Mouse (Mus musculus): ENCODE measurements around the gene Fhad1.
"Not testable (repeated sequence)": the region's sequence is repeated elsewhere in the genome, so short reads cannot be mapped to it uniquely, and the experiment has no call there.

The Fhad1 gene

GRCm38 (mm10) chr4:142039662-142040353 lies 24.9 kb upstream of the Fhad1 start:
- DNase-seq: no peak

- DNase-seq: no peak
These were observed 23.0 kb upstream of the Fhad1 start for GRCm38 (mm10) chr4:142037897-142038296.

- no peak for DNase-seq
These were observed 13.7 kb upstream of the Fhad1 start for GRCm38 (mm10) chr4:142028533-142028932.

DNA sequence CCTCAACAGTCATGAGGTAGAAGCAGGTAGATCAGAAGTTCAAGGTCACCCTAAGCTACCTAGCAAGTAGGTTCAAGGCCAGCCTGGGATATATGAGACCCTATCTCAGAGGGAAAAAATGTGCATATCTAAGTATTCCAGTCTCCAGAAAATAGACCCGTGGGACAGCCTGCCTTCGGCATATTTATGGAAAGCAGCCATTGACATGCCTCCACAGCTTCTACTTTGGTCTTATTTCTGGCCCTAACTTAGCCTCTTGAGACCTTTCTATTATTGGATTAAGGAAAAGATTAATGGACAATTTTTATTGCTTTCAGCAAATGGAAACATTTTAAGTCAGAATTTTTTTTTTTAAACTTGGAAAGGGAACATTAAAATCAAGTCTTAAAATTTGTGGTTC lies 12.1 kb upstream of the Fhad1 start:
- DNase-seq: no peak

- no peak for DNase-seq
These were observed 9.7 kb upstream of the Fhad1 start for GRCm38 (mm10) chr4:142024536-142024935.

GRCm38 (mm10) chr4:142023166-142023565 lies 8.3 kb upstream of the Fhad1 start:
- DNase-seq: no peak

DNA sequence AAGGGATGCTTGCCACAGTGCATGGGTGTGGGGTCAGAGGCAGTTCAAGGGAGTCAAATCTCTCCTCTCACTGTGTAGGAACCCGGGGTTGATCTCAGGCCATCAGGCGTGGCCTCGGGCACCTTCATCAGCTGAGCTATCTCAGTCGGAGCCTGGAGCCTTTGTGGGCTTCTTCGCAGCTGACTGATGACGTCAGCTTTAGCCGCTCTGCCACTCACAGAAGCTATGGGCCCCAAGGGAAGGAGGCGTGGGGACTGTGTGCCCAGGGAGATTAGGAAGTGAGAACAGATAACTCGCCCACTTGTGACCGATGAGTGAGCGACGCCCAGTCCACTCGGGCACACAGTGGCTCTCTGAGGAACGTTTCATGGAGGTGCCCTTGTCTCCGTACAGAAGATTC lies 2.8 kb upstream of the Fhad1 start:
- DNase-seq: no peak

GRCm38 (mm10) chr4:142011236-142011635 lies 3.6 kb downstream of the Fhad1 start:
- no peak for DNase-seq

DNA sequence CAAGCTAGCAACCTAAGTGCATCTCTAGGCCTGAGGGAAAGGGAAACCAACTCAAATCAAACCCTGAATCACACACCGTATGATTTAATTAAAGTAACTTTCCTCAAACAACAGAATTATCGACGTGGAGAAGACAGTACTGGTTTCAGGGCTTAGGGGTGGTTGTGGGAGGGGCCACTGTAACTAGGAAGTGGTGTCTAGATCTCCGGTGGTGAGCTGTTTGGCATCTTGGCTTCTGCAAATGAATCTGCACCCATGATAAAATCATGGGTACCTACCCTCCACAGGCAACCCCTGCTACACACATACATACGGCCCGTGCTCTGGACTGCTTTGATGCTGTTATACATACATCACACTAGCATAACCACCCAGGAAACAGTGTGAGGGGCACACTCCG lies 4.4 kb downstream of the Fhad1 start:
- no peak for DNase-seq

- no peak for DNase-seq
These were observed 6.7 kb downstream of the Fhad1 start for GRCm38 (mm10) chr4:142008206-142008605.

GRCm38 (mm10) chr4:142000581-142000980 lies 14.3 kb downstream of the Fhad1 start:
- no peak for DNase-seq

- DNase-seq: no peak
These were observed 15.3 kb downstream of the Fhad1 start for GRCm38 (mm10) chr4:141999494-142000074.

DNA sequence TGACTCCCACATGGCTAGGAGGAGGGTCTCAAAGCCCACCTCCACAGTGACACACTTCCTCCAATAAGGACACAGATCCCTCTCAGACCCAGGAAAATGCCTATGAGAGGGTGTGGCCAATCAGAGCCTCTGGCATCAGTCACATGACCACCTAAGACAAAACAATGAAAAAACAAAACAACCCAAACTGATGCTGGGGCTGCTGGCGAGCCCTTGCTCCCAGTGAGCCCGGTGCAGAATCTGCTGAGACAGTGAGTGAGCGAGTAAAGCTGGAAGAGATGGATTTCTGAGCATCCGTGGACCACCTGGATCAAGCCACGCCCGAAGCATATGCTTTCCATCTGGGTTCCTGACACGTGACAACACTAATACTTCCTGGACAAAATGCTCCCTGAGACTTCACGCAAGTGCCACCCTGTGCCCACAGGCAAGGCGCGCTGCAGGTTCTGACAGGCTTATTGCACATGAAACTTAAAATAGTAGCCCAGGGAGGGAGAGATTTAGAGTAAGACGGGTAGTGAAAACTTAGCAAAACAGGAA lies 16.5 kb downstream of the Fhad1 start:
- DNase-seq: no peak

DNA sequence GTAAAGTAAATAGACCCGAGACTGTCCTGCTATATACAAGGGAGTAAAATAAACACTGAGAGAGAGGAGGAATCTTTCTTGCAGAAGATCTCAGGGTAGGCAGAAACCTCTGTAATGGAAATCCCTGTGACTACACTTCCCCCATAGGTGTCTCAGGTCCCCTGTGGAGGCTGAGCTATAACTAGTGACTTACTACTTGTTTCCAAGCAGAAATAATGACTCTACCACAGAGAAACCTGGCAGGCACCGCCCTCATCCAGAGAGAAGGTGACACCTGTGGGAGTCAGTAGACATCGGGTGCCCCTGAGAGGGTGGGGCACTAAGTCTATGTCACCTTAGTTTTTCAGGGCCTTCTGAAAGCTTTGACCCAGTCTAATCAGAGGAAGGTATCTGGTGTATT lies 18.0 kb downstream of the Fhad1 start:
- no peak for DNase-seq

GRCm38 (mm10) chr4:141996086-141996485 lies 18.8 kb downstream of the Fhad1 start:
- DNase-seq: no peak

- not testable (repeated sequence) for DNase-seq
These were observed 20.8 kb downstream of the Fhad1 start for GRCm38 (mm10) chr4:141994062-141994471.

DNA sequence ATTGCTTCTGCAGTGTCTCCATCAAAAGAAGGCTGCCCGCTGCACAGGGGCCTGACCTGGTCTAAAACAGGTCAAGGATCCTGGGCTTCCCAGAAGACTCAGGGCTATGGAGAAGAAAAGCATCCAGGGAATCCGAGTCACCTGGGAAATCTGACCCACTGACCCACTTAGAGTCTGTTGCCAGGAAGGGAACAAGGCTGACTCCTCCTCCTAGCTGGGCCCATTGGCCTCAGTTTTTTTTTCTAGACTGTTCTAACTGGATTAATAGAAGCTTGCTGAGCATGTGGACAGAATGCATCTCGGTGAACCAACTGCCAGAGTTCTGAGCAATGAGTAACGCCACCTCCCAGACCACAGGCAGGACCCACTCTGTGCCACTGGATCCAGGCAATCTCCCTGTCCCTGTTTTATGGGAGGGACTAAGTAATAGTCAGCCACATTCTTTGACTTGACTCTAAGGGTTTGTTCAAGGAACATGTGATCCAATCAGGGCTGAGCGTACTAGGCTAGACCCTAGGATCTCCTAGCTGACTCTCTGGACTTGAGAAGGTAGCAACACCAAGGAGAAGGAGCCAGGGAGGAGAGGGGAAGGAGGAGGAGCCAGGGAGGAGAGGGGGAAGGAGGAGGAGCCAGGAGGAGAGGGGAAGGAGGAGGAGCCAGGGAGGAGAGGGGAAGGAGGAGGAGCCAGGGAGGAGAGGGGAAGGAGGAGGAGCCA lies 21.4 kb downstream of the Fhad1 start:
- DNase-seq: no peak

- DNase-seq: no peak
These were observed 22.2 kb downstream of the Fhad1 start for GRCm38 (mm10) chr4:141992530-141993204.

DNA sequence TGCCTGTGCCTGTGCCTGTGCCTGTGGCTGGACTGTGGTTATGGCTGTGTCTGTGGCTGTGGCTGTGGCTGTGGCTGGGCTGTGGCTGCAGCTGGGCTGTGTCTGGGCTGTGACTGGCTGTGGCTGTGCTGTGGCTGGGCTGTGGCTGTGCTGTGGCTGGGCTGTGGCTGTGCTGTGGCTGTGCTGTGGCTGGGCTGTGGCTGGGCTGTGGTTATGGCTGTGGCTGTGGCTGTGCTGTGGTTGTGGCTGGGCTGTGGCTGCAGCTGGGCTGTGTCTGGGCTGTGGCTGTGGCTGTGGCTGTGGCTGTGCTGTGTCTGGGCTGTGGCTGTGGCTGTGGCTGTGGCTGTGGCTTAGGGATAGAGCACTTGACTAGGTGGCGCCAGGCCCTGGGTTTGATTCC lies 26.7 kb downstream of the Fhad1 start:
- DNase-seq: no peak

- DNase-seq: no peak
These were observed 31.2 kb downstream of the Fhad1 start for GRCm38 (mm10) chr4:141983689-141984088.

GRCm38 (mm10) chr4:141981475-141981874 lies 33.4 kb downstream of the Fhad1 start:
- DNase-seq: no peak

DNA sequence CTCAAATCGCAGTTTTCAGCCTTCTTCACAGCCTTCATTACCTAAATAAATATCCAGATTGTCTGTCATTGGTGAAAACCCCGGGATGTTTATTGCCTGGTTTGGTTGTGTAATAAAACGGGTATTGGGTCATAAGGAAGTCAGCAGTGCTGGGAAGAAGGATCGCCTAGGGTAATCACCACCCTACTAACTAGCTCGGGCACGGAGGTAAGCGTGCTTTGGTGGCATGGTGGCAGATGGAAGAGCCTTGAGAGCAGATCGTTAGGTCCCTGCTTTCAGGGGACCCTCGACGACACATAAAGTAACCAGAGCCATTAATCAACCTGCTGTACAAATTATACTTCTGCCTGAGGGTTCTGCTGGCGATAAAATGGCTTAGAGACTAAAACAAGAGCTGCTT lies 36.3 kb downstream of the Fhad1 start:
- DNase-seq: no peak

DNA sequence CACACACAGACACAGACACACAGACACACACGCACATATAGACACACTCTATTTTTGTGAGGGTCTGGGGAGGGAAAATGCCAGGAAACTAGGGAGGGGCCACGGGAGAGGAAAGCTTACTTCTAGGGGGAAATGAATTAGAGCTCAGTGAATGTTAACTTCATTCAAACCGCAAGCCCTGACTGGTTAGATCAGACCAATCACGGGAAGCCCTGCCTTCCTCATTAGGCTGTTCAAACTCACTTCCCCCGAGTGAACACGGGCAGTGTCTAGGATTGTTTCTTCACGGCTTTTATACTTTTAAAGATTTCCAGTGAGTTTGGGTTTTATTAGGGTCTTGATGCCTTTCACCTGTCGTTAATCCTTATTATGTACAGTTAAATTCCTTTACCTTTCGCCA lies 37.5 kb downstream of the Fhad1 start:
- DNase-seq: no peak
